Mouse (Mus musculus) intestine, postnatal 0 days (tissue): ENCODE measurements around the gene Arhgef3. TPM values are rescaled to one million over a fixed set of nuclear protein-coding genes. Genes with fewer than 3 reads are reported as not detected.

ENCODE experiments used
- ATAC-seq: fragments of 200-750 bp; cut with Nextera tagmentation; 2 replicates; pipeline ENCODE4 v1.8.0; 2017; ENCODE audit warnings: mild to moderate bottlenecking, moderate TSS enrichment, moderate library complexity
- H3K27ac ChIP-seq: fragments of 300-500 bp; sonication (generic); 2 replicates; pipeline ENCODE4 v1.5.1; 2014; ENCODE audit warnings: mild to moderate bottlenecking, low read depth, low read length, moderate library complexity
- H3K27me3 ChIP-seq: fragments of 300-500 bp; sonication (generic); replicated peaks from 2 replicates; pipeline ENCODE4 v1.6.1; 2014; ENCODE audit warnings: low read length, mixed read lengths; ENCODE audit not compliant: control insufficient read depth, insufficient read depth
- H3K36me3 ChIP-seq: fragments of 300-500 bp; sonication (generic); 2 replicates; pipeline ENCODE4 v1.6.1; 2014; ENCODE audit warnings: mild to moderate bottlenecking, moderate library complexity; ENCODE audit not compliant: control insufficient read depth, insufficient read depth
- H3K4me1 ChIP-seq: fragments of 300-500 bp; sonication (generic); replicated peaks from 2 replicates; pipeline ENCODE4 v1.6.1; 2014; ENCODE audit warnings: antibody characterized with exemption, low read length, mixed read lengths; ENCODE audit not compliant: control insufficient read depth, insufficient read depth
- H3K4me2 ChIP-seq: fragments of 300-500 bp; sonication (generic); replicated peaks from 2 replicates; pipeline ENCODE4 v1.6.1; 2014; ENCODE audit warnings: low read depth, mild to moderate bottlenecking, moderate library complexity
- H3K4me3 ChIP-seq: fragments of 300-500 bp; sonication (generic); 2 replicates; pipeline ENCODE4 v1.5.1; 2014; ENCODE audit warnings: low read depth, low read length
- H3K9ac ChIP-seq: fragments of 300-500 bp; sonication (generic); 2 replicates; pipeline ENCODE4 v1.6.1; 2014; ENCODE audit warnings: mild to moderate bottlenecking, low read depth, low read length
- H3K9me3 ChIP-seq: fragments of 300-500 bp; sonication (generic); 2 replicates; pipeline ENCODE4 v1.6.1; 2016; ENCODE audit warnings: mixed run types; ENCODE audit not compliant: control insufficient read depth
- CTCF ChIP-seq: sonication (generic); IDR thresholded peaks from 2 replicates; pipeline ENCODE4 v1.5.1; 2016; ENCODE audit warnings: low read depth, mild to moderate bottlenecking, control low read depth, antibody characterized with exemption, moderate library complexity
- WGBS: fragments of 180-500 bp; shearing (Covaris S2); extraction: QIAGEN DNeasy Blood & Tissue Kit; methylation state at CpG from one replicate; pipeline ENCODE4 v1.1.7; 2014; 5-methylcytosine and 5-hydroxymethylcytosine counted together
- polyA plus RNA-seq: library from polyadenylated mRNA; unstranded; fragments of >200 nt; fragmentation: Nextera tagmentation; extraction: Ambion mirVana; gene quantifications from 2 replicates; pipeline ENCODE4 v1.2.1, GENCODE M21; 2015

Arhgef3 gene
- polyA plus RNA-seq, 1 experiment from 2014 or later, result 12.2 TPM

- Histone ChIP-seq H3K9ac (no peak overlapping the region), H3K36me3 (no peaks in the 10 kb centered on the region), H3K27ac (no peak overlapping the region), H3K27me3 (no peaks in the 10 kb centered on the region), H3K4me2 (no peak overlapping the region), H3K4me3 (no peak overlapping the region), H3K4me1 (no peaks in the 10 kb centered on the region), H3K9me3 (no peaks in the 10 kb centered on the region)
- 83% methylated on average over 8 of the region's 8 CpGs for WGBS
- no peak for ATAC-seq
- no peak for TF ChIP-seq CTCF
Measured at GRCm38 (mm10) chr14:27166751-27167150, 52.1 kb downstream of the Arhgef3 start.

- H3K4me3 ChIP-seq, result no peak overlapping the region
- H3K27me3 ChIP-seq, result no peaks in the 10 kb centered on the region
- H3K9me3 ChIP-seq, result no peaks in the 10 kb centered on the region
- no peaks in the 10 kb centered on the region for H3K36me3 ChIP-seq
- 67% methylated on average over 4 of the region's 4 CpGs for WGBS
- no peak overlapping the region for H3K4me2 ChIP-seq
- no peak overlapping the region for H3K9ac ChIP-seq
- H3K4me1 ChIP-seq, result no peaks in the 10 kb centered on the region
- TF ChIP-seq CTCF, result no peak
- no peak overlapping the region for H3K27ac ChIP-seq
- no peak for ATAC-seq
Measured at GRCm38 (mm10) chr14:27167177-27167576, 52.5 kb downstream of the Arhgef3 start.

GRCm38 (mm10) chr14:27168387-27168786, 53.7 kb downstream of the Arhgef3 start:
- Histone ChIP-seq H3K4me1 (no peaks in the 10 kb centered on the region), H3K4me3 (no peak overlapping the region), H3K36me3 (no peaks in the 10 kb centered on the region), H3K4me2 (no peak overlapping the region), H3K27ac (no peak overlapping the region), H3K9me3 (no peaks in the 10 kb centered on the region), H3K27me3 (no peaks in the 10 kb centered on the region), H3K9ac (no peak overlapping the region)
- no peak for TF ChIP-seq CTCF
- no peak for ATAC-seq
- 64% methylated on average over 5 of the region's 5 CpGs for WGBS

DNA sequence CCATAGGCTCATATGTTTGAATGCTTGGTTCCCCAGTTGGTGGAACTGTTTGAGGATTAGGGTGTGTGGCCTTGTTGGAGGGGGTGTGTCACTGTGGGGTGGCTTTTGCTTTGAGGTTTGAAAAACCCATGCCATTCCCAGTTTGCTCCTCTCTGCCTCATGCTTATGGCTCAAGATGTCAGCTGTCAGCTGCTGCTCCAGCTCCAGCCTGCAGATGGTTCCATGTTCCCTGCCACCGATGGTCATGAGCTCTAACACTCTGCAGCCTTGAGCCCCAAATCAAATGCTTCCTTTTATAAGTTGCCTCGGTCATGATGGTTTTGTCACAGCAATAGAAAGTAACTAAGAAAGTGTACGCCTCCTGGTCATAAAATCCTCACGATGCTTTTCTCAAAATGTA, 54.6 kb downstream of the Arhgef3 start:
- no peak for TF ChIP-seq CTCF

GRCm38 (mm10) chr14:27170421-27170820, 55.7 kb downstream of the Arhgef3 start:
- Histone ChIP-seq H3K4me1 (no peaks in the 10 kb centered on the region; the same call in 1 of the 2 replicates), H3K27me3 (no peaks in the 10 kb centered on the region), H3K9me3 (no peaks in the 10 kb centered on the region), H3K36me3 (no peaks in the 10 kb centered on the region), H3K4me3 (no peak overlapping the region), H3K9ac (no peak overlapping the region), H3K4me2 (no peak overlapping the region), H3K27ac (no peak overlapping the region)
- TF ChIP-seq CTCF, result no peak
- ATAC-seq, result no peak
- WGBS, result 96% methylated on average over 2 of the region's 2 CpGs

More for the DNA sequence above, 54.6 kb downstream of the Arhgef3 start:
- H3K27me3 ChIP-seq, result no peaks in the 10 kb centered on the region
- no peak overlapping the region for H3K4me2 ChIP-seq
- 93% methylated on average over 4 of the region's 4 CpGs for WGBS
- H3K36me3 ChIP-seq, result no peaks in the 10 kb centered on the region
- no peak overlapping the region for H3K4me3 ChIP-seq
- H3K9me3 ChIP-seq, result no peaks in the 10 kb centered on the region
- no peak overlapping the region for H3K9ac ChIP-seq
- no peak overlapping the region for H3K27ac ChIP-seq
- H3K4me1 ChIP-seq, result no peaks in the 10 kb centered on the region; the same call in 1 of the 2 replicates
- ATAC-seq, result no peak

DNA sequence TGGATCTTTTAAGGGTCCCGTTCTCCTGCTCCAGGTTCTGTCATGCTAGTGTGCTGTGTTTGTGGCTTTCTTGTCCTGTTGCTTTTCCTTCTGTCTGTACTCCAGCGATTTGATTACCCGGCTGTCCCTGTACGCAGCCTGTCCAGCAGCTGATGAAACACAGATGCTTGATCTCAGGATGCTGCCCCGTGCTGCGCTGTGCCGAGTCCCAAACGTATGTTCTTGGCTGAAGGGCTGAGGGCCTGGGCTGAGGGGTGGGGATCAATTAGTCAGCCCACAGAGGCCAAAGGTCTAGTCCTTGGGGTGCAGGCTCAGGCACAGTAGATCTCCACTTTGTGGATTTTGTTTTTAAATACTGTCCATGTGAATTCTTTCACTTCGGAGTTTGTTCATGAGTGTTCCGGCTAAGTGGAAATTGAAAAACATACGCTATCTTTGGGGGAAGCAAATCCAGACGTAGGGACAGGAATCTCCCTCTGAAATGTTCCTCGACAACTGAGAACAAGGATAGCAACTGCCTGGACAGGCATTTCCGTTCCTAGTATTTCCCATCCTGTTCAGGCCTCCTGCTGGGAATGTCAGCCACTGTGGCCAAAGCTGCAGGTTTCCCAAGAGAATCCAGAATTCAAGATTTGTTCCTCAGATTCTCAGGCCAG, 56.6 kb downstream of the Arhgef3 start:
- 55% methylated on average over 14 of the region's 14 CpGs for WGBS
- no peak for ATAC-seq
- Histone ChIP-seq H3K4me2 (no peak overlapping the region), H3K9ac (no peak overlapping the region), H3K27ac (peak overlapping the region; percentile 17), H3K4me3 (no peak overlapping the region), H3K4me1 (no peaks in the 10 kb centered on the region; the same call in 1 of the 2 replicates), H3K36me3 (no peaks in the 10 kb centered on the region), H3K27me3 (no peaks in the 10 kb centered on the region), H3K9me3 (no peaks in the 10 kb centered on the region)
- no peak for TF ChIP-seq CTCF
